Mouse (Mus musculus) forebrain, embryonic 16.5 days (tissue): ENCODE results near the gene Cck. TPM values are rescaled to one million over a fixed set of nuclear protein-coding genes. Genes with fewer than 3 reads are reported as not detected.

ENCODE experiments used
- ATAC-seq: fragments of 200-750 bp; cut with Nextera tagmentation; 2 replicates; pipeline ENCODE4 v1.8.0; 2017; ENCODE audit warnings: mild to moderate bottlenecking, moderate library complexity
- H3K27ac ChIP-seq: fragments of 300-500 bp; sonication (generic); 2 replicates; pipeline ENCODE4 v1.5.1; 2014; ENCODE audit warnings: low read length, control low read depth
- H3K27me3 ChIP-seq: fragments of 300-500 bp; sonication (generic); replicated peaks from 2 replicates; pipeline ENCODE4 v1.6.1; 2014; ENCODE audit warnings: low read length; ENCODE audit not compliant: control insufficient read depth, insufficient read depth
- H3K36me3 ChIP-seq: fragments of 300-500 bp; sonication (generic); 2 replicates; pipeline ENCODE4 v1.6.1; 2014; ENCODE audit not compliant: control insufficient read depth, insufficient read depth
- H3K4me1 ChIP-seq: fragments of 300-500 bp; sonication (generic); replicated peaks from 2 replicates; pipeline ENCODE4 v1.6.1; 2014; ENCODE audit warnings: low read length; ENCODE audit not compliant: control insufficient read depth, insufficient read depth
- H3K4me2 ChIP-seq: fragments of 300-500 bp; sonication (generic); 2 replicates; pipeline ENCODE4 v1.6.1; 2014; ENCODE audit warnings: mild to moderate bottlenecking, low read length, control low read depth
- H3K4me3 ChIP-seq: fragments of 300-500 bp; sonication (generic); replicated peaks from 2 replicates; pipeline ENCODE4 v1.5.1; 2014; ENCODE audit warnings: mild to moderate bottlenecking, low read length, control low read depth
- H3K9ac ChIP-seq: fragments of 300-500 bp; sonication (generic); replicated peaks from 2 replicates; pipeline ENCODE4 v1.6.1; 2014; ENCODE audit warnings: low read depth, low read length, control low read depth
- H3K9me3 ChIP-seq: fragments of 300-500 bp; sonication (generic); 2 replicates; pipeline ENCODE4 v1.6.1; 2016; ENCODE audit warnings: low read length; ENCODE audit not compliant: control insufficient read depth
- WGBS: fragments of 180-500 bp; shearing (Covaris S2); extraction: QIAGEN DNeasy Blood & Tissue Kit; methylation state at CpG from one replicate; pipeline ENCODE4 v1.1.7; 2014; 5-methylcytosine and 5-hydroxymethylcytosine counted together
- polyA plus RNA-seq: library from polyadenylated mRNA; unstranded; fragments of >200 nt; fragmentation: Nextera tagmentation; extraction: Ambion mirVana; gene quantifications from 2 replicates; pipeline ENCODE4 v1.2.1, GENCODE M21; 2015

Cck gene
- polyA plus RNA-seq, 1 experiment from 2014 or later: 60.5 TPM

DNA sequence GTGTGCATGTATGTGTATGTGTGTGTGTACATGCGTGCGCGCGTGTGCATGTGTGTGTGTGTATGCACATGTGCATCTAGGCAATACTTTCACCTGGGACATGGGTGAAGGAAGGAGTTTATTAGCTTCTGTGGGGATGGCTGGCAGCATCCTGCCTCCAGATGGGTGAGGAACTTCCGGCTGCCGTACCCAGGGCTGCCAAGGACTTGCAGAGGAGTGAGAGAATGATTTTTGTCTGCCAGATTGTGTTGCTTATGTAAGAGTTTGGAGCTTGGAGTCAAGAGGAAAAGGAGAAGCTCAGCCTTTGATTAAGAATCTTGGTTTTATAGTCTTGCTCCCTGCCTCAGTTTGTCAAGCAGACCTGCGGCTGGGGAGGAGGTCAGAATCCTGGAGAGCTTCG lies 9.9 kb upstream of the Cck start:
- Histone ChIP-seq H3K36me3 (no peaks in the 10 kb centered on the region), H3K27ac (peak overlapping the region; percentile 45; the same call in 1 of the 2 replicates), H3K4me2 (no peak overlapping the region), H3K9me3 (no peaks in the 10 kb centered on the region), H3K4me3 (no peak overlapping the region), H3K4me1 (peaks cover 17% of the 10 kb centered on the region), H3K27me3 (no peaks in the 10 kb centered on the region), H3K9ac (no peak overlapping the region)
- no peak for ATAC-seq
- WGBS: 76% methylated on average over 8 of the region's 8 CpGs

DNA sequence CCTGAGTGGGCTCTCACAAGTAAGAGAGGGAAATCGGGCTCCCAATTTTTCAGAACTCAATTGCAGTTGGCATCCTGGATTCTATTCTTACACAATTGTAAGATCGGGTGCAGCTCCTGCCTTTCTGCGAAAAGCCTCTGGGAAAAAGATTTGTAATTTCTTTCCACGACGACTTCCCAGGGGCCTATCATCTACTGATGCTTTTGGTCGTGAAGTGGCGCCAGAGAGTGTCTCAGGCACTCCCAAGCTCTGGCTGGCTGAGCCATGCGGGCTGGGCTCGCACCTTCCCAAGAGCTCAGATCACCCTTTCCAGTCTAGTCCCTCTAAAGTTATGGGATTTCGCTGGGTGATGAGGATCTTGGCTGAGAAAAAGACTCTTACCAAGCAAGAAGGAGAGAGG lies 608 bp upstream of the Cck start:
- no peaks in the 10 kb centered on the region for H3K36me3 ChIP-seq
- H3K9me3 ChIP-seq: no peaks in the 10 kb centered on the region
- no peak for ATAC-seq
- WGBS: 27% methylated on average over 10 of the region's 10 CpGs
- no peak overlapping the region for H3K9ac ChIP-seq
- H3K27ac ChIP-seq: no peak overlapping the region
- no peak overlapping the region for H3K4me3 ChIP-seq
- H3K4me1 ChIP-seq: peaks cover 22% of the 10 kb centered on the region
- H3K4me2 ChIP-seq: no peak overlapping the region
- peaks cover 38% of the 10 kb centered on the region for H3K27me3 ChIP-seq

DNA sequence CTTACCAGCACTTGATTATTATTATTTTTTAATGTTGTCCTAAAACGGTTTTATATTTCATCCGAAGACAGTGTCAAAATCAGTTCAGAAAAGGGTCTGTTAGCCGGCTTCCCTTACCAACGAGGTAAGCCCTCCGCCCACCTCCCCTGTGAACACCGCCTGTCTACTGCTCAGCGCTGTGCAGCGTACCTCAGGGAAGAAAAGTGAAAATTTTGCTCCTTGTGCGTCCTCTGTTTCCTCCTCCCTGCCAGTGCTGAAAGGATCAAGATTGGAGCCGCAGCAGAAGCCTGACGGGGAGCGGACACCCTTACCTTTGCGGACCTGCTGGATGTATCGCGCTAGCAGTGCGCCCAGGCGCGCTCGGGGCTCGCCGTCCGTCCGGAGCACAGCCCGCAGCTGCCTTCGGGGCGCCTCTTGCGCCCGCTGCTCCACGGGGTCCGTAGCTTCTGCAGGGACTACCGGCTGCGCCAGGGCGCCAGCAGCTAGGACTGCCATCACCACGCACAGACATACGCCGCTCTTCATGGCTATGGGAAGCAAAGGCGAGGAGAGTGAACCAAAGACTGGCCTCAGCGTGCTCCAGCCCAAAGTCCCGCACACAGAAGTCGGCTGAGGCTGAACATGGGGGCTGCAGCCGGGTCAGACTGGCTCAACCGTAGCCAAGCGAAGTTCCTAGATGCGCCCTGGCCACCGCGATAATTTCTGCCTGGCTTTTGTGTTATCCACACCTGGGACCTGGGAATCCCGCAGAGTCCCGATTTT lies 1.3 kb downstream of the Cck start:
- 3% methylated on average over 48 of the region's 48 CpGs for WGBS
- ATAC-seq: no peak
- H3K27ac ChIP-seq: no peak overlapping the region
- peak overlapping the region; percentile 70 for H3K4me2 ChIP-seq
- no peaks in the 10 kb centered on the region for H3K36me3 ChIP-seq
- peak overlapping the region; percentile 61 for H3K9ac ChIP-seq
- no peaks in the 10 kb centered on the region for H3K9me3 ChIP-seq
- H3K27me3 ChIP-seq: peaks cover 38% of the 10 kb centered on the region
- peaks cover 22% of the 10 kb centered on the region for H3K4me1 ChIP-seq
- peak overlapping the region; percentile 46 for H3K4me3 ChIP-seq

DNA sequence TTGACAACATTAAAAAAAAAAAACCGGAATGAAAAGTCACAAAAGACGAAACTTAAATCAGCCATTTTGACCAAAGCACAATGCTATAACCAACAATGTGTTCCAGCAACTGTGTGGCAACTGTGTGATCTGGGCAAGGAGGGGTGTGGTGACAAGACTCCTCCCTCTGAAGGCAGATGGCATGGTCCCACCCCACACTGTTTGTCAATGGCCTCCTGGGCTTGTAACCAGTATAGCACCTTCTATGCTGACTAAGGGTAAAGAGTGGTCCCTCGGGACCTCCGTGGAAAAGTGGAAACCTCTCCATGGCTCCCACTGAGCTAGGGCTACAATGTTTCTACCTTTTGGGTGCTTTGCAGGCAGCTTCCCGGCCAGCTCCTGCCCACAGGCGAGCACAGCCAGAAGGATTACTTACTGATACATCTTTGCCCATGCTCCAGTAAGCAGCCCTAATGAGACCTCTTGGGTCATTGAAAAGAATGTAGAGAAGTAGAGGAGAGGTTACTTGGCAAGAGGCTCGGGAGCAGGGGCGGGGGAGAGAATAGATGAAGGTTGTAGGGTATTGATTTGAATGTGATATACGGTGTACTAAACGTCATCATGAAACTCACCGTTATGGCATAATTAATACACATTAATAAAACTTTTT lies 3.8 kb downstream of the Cck start:
- WGBS: 55% methylated on average over 11 of the region's 11 CpGs
- Histone ChIP-seq H3K36me3 (no peaks in the 10 kb centered on the region), H3K9me3 (no peaks in the 10 kb centered on the region), H3K4me1 (peaks cover 22% of the 10 kb centered on the region), H3K4me3 (no peak overlapping the region), H3K27me3 (peaks cover 33% of the 10 kb centered on the region), H3K4me2 (no peak overlapping the region), H3K27ac (no peak overlapping the region), H3K9ac (no peak overlapping the region)
- ATAC-seq: no peak

DNA sequence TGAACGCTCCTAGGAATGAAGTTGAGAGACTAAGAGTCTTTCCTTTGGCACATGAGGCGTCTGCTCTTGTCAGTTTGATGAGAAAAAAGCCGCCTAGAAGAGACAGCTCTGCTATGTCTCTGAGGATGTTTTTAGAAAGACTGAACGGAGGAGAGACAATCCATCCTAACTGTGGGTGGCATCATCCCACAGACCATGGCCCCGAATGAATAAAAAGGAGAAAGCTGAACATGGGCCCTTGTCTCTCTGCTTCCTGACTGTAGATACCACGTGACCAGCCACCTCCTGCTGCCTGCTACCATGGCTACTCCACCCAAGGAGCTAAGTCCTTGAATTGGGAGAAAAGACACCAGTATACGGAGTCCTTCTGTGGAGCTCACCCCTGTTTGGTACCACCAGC lies 8.3 kb downstream of the Cck start:
- H3K9me3 ChIP-seq: no peaks in the 10 kb centered on the region
- H3K4me3 ChIP-seq: no peak overlapping the region
- WGBS: 72% methylated on average over 7 of the region's 7 CpGs
- peaks cover 5% of the 10 kb centered on the region for H3K4me1 ChIP-seq
- H3K4me2 ChIP-seq: no peak overlapping the region
- no peak for ATAC-seq
- no peaks in the 10 kb centered on the region for H3K36me3 ChIP-seq
- no peaks in the 10 kb centered on the region for H3K27me3 ChIP-seq
- no peak overlapping the region for H3K9ac ChIP-seq
- H3K27ac ChIP-seq: no peak overlapping the region

DNA sequence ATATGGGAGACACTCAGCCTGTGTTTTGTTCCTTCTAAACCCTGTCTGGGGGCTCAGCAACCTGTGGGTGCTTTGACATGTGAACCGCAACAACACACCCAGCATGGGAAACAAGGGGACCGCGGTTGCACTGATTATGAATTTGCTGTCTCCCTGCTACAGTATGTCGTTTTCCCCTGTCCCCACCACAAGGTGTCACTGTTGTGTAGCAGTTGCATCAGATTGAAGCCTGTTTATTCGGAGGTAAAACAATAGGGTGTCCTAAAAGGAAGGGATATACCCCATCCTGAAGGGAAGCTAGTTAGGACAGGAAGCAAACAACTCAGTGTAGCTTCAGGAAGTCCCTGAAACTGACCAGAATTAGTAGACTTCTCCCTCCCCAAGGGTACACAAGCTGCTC lies 16.0 kb downstream of the Cck start:
- WGBS: 23% methylated on average over 5 of the region's 5 CpGs
- H3K4me2 ChIP-seq: no peak overlapping the region

DNA sequence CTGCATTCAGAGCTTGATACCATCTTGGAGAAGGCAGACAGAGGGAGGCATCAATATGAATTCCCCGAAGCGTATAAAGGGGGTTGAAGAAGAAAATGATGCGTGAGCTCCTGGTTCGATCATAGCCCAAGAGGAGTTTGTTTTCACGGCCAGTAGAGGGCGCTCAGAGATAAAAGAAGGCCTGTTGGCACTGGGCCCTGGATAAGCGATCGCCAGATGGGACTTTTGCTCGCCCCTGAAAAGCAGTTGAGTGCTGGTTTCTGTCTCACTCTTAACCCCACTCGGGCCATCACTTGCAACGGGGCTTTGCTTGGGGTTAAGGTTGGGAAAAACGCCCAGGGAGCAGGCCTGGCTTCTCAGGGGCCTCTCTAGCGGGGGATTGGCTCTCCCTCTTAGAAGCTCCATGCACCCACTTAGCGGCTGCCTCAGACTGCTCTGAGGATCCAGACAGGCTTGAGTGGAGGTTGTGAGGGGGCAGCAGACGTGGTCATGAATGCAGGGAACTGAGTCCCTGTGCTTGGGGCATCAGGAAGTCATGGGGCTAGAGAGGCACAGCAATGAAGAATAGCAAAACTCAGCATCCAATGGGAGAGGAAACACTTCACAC lies 18.1 kb downstream of the Cck start:
- WGBS: 8% methylated on average over 15 of the region's 15 CpGs
- Histone ChIP-seq H3K9me3 (no peaks in the 10 kb centered on the region), H3K27ac (peak overlapping the region; percentile 52), H3K4me1 (peaks cover 12% of the 10 kb centered on the region), H3K4me3 (no peak overlapping the region), H3K9ac (no peak overlapping the region), H3K36me3 (no peaks in the 10 kb centered on the region), H3K4me2 (peak overlapping the region; percentile 36), H3K27me3 (no peaks in the 10 kb centered on the region)
- ATAC-seq: peak; percentile 60

More for the DNA sequence above, 16.0 kb downstream of the Cck start:
- ATAC-seq: peak; percentile 54
- Histone ChIP-seq H3K27me3 (no peaks in the 10 kb centered on the region), H3K4me1 (peaks cover 17% of the 10 kb centered on the region), H3K9me3 (no peaks in the 10 kb centered on the region), H3K27ac (no peak overlapping the region), H3K4me3 (no peak overlapping the region), H3K36me3 (no peaks in the 10 kb centered on the region), H3K9ac (no peak overlapping the region)

DNA sequence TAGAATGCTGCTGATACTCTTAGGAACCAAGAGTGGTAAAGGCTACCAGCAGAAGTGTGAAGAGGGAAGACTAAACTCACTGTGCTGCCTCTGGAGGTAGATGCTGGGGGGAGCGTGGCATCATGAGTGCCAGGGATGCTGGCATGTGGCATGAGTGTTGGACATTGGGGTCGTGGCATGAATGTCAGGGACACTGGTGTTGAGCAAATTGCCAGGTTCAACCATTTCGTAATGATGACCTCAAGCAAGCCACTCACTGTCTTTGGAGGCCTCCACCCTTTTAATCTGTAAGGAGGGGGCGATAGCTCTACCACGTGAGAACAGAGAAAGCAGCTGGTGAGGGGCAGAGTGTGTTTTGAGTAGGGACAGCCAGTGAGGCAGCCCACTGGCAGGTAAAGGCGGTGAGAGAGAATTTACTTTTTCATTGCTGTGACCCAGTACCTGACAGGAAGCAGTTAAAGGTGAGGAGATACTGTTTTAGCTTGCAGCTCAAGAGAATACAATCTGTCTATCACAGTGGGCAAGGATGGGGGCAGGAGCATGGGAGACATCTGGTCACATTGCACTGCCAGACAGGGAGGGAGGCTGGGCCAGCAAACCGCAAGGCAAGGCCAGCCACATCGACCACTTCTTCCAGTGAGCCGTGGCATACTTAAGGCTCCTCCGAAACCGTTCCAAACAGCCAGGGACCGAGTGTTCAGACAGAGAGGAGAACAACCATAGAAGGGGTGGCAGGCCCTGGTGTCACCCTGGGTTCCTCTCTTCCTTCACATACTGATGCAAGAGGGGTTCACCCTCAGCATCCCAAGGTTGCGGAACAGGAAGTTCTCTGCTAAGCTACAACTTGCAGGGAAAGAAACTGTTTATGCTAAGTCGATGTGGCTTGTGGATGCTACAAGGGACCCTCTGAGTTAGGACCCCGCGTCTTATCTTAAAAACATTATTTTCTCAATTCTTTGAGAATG lies 19.7 kb downstream of the Cck start:
- no peak overlapping the region for H3K4me2 ChIP-seq
- H3K27ac ChIP-seq: peak overlapping the region; percentile 12; the same call in 1 of the 2 replicates
- no peak overlapping the region for H3K4me3 ChIP-seq
- no peaks in the 10 kb centered on the region for H3K9me3 ChIP-seq
- 76% methylated on average over 16 of the region's 16 CpGs for WGBS
- peaks cover 12% of the 10 kb centered on the region for H3K4me1 ChIP-seq
- H3K9ac ChIP-seq: no peak overlapping the region
- H3K36me3 ChIP-seq: no peaks in the 10 kb centered on the region
- H3K27me3 ChIP-seq: no peaks in the 10 kb centered on the region
- ATAC-seq: no peak
